Mouse (Mus musculus): ENCODE data around the gene Cd79b. TPM values are rescaled to one million over a fixed set of nuclear protein-coding genes. Genes with fewer than 3 reads are reported as not detected.

Cd79b gene
- total and polyA plus RNA-seq, 3 experiments: 527 to 741 (median 689) TPM

DNA sequence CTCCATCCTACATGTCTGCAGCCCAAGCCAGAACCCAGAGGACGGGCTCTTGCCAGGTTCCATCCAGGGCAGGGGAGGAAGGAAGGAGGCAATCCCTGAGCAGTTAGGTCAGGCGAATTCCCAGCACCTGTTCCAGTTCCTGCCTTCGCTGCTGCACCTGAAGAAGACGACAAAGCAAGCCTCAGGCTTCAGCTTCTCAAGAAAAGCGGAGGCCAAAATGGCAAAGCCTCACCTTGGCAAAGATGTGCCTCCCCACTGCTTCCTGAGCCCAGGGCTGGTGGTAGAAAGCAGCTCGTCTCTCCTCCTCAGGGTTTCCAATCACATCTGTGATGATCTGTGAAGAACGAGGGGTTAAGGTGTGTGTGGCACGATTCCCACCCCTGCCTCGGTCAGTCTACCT is 50.6 kb downstream of the Cd79b start:
- dilution Hi-C loops (cut with MboI; ENCODE audit: extremely low pct_ligation_motif_present, extremely low pct_unique_long_range_greater_than_20kb, low sequenced_read_pairs): no loop called here

More for the DNA sequence above, 50.6 kb downstream of the Cd79b start:
- H3K79me2 ChIP-seq (replicated peaks; ENCODE audit: control insufficient read depth, extremely low read depth, insufficient read depth, poor library complexity, severe bottlenecking): peaks cover 21% of the 10 kb centered on the region
- peaks cover 7 to 34% of the 10 kb centered on the region in 2 experiments; a peak in 3 of 4 replicates for H3K4me1 ChIP-seq (ENCODE audit: control insufficient read depth in 1 of 2, insufficient read depth in 2 of 2)
- H3K4me3 ChIP-seq (replicated peaks in 1 of 3; ENCODE audit: low read depth in 2 of 3, low read length in 2 of 3, poor library complexity in 1 of 3): no peak overlapping the region
- TF ChIP-seq MEF2A (IDR thresholded peaks at IDR 0.05; ENCODE audit: borderline replicate concordance, low read depth, low read length) (no peak), NRF1 (IDR thresholded peaks at IDR 0.05; ENCODE audit: low read depth, low read length) (no peak), USF2 (conservative IDR thresholded peaks at IDR 0.05; ENCODE audit: low read depth, low read length) (no peak), EP300 (IDR thresholded peaks at IDR 0.05; ENCODE audit: low read length) (no peak), SMC3 (IDR thresholded peaks at IDR 0.05; ENCODE audit: low read depth, low read length) (no peak), MAZ (IDR thresholded peaks at IDR 0.05; ENCODE audit: low read depth, low read length) (no peak), SIN3A (IDR thresholded peaks at IDR 0.05; ENCODE audit: low read length) (no peak), POLR2AphosphoS2 (IDR thresholded peaks at IDR 0.05; ENCODE audit: low read depth, low read length) (no peak; the same call in 1 of the 2 replicates), ETS1 (conservative IDR thresholded peaks at IDR 0.05; ENCODE audit: low read depth, low read length) (no peak), ZMIZ1 (IDR thresholded peaks at IDR 0.05; ENCODE audit: low read depth, low read length) (no peak), IRF4 (IDR thresholded peaks at IDR 0.05; ENCODE audit: low read depth, low read length) (no peak), ZC3H11A (IDR thresholded peaks at IDR 0.05; ENCODE audit: low read depth, low read length) (no peak), TBP (conservative IDR thresholded peaks at IDR 0.05; ENCODE audit: low read depth, low read length) (no peak), NELFE (IDR thresholded peaks at IDR 0.05; ENCODE audit: low read depth, low read length) (no peak), E2F4 (IDR thresholded peaks at IDR 0.05; ENCODE audit: insufficient replicate concordance, low read depth, low read length) (no peak), MAX (IDR thresholded peaks at IDR 0.05; ENCODE audit: low read length) (no peak), ZNF384 (IDR thresholded peaks at IDR 0.05; ENCODE audit: low read depth, low read length) (no peak), USF1 (IDR thresholded peaks at IDR 0.05; ENCODE audit: low read depth, low read length) (no peak)
- H3K4me2 ChIP-seq (ENCODE audit: insufficient read depth, low read depth, poor library complexity, severe bottlenecking): no peak overlapping the region
- H3K27me3 ChIP-seq (replicated peaks): no peaks in the 10 kb centered on the region
- peaks cover 80 to 89% of the 10 kb centered on the region in 2 experiments for H3K36me3 ChIP-seq (replicated peaks in 1 of 2; ENCODE audit: control insufficient read depth in 1 of 2, insufficient read depth in 1 of 2, low read length in 1 of 2)
- no peak overlapping the region for H3K9ac ChIP-seq (ENCODE audit: insufficient read depth, low read depth)
- DNase-seq (ENCODE audit: extremely low read depth): no peak
- in situ Hi-C loops (cut with MboI; ENCODE audit: low pct_ligation_motif_present, low pct_unique_long_range_greater_than_20kb, low sequenced_read_pairs): no loop called here
- no peak overlapping the region for H3K27ac ChIP-seq (ENCODE audit: insufficient read depth, low read depth)
- no peaks in the 10 kb centered on the region for H3K9me3 ChIP-seq (replicated peaks; ENCODE audit: low read length)

Other genes starting within 250 kb of the Cd79b start
- 35.7 and 35.8 TPM in 2 replicates for gene Taco1, start 248.7 kb downstream of the Cd79b start, total RNA-seq (2012; rRNA removed)
- gene Taco1, start 248.7 kb downstream of the Cd79b start, total RNA-seq (2014; rRNA removed): 32.6 and 33.2 TPM in 2 replicates
- gene Taco1, start 248.7 kb downstream of the Cd79b start, polyA plus RNA-seq (2012; ENCODE audit: insufficient read length, low read depth): 30.8 and 32.9 TPM in 2 replicates
- 34.1 and 37.3 TPM in 2 replicates for gene Map3k3, start 230.1 kb downstream of the Cd79b start, total RNA-seq (2012; rRNA removed)
- gene Map3k3, start 230.1 kb downstream of the Cd79b start, total RNA-seq (2014; rRNA removed): 28.8 and 30.3 TPM in 2 replicates
- 26.8 and 32.3 TPM in 2 replicates for gene Map3k3, start 230.1 kb downstream of the Cd79b start, polyA plus RNA-seq (2012; ENCODE audit: insufficient read length, low read depth)
- gene Gm10840, start 153.9 kb downstream of the Cd79b start, total RNA-seq (2012; rRNA removed): not detected in 2 replicates
- not detected in 2 replicates for gene Gm10840, start 153.9 kb downstream of the Cd79b start, total RNA-seq (2014; rRNA removed)
- gene Gm10840, start 153.9 kb downstream of the Cd79b start, polyA plus RNA-seq (2012; ENCODE audit: insufficient read length, low read depth): not detected in 2 replicates
- 249 and 275 TPM in 2 replicates for gene Limd2, start 153.9 kb downstream of the Cd79b start, total RNA-seq (2012; rRNA removed)
- gene Limd2, start 153.9 kb downstream of the Cd79b start, total RNA-seq (2014; rRNA removed): 344 and 367 TPM in 2 replicates
- gene Limd2, start 153.9 kb downstream of the Cd79b start, polyA plus RNA-seq (2012; ENCODE audit: insufficient read length, low read depth): 520 and 563 TPM in 2 replicates
- gene Strada, start 112.6 kb downstream of the Cd79b start, total RNA-seq (2012; rRNA removed): 36.8 and 39.4 TPM in 2 replicates
- gene Strada, start 112.6 kb downstream of the Cd79b start, total RNA-seq (2014; rRNA removed): 40.1 and 41.7 TPM in 2 replicates
- gene Strada, start 112.6 kb downstream of the Cd79b start, polyA plus RNA-seq (2012; ENCODE audit: insufficient read length, low read depth): 48.7 and 51.7 TPM in 2 replicates
- 53.2 and 66.7 TPM in 2 replicates for gene Ccdc47, start 98.4 kb downstream of the Cd79b start, total RNA-seq (2012; rRNA removed)
- 44.5 and 46.1 TPM in 2 replicates for gene Ccdc47, start 98.4 kb downstream of the Cd79b start, total RNA-seq (2014; rRNA removed)
- 80.8 and 94.1 TPM in 2 replicates for gene Ccdc47, start 98.4 kb downstream of the Cd79b start, polyA plus RNA-seq (2012; ENCODE audit: insufficient read length, low read depth)
- 63.8 and 69.0 TPM in 2 replicates for gene Ddx42, start 97.8 kb downstream of the Cd79b start, total RNA-seq (2012; rRNA removed)
- 65.3 and 65.5 TPM in 2 replicates for gene Ddx42, start 97.8 kb downstream of the Cd79b start, total RNA-seq (2014; rRNA removed)
- gene Ddx42, start 97.8 kb downstream of the Cd79b start, polyA plus RNA-seq (2012; ENCODE audit: insufficient read length, low read depth): 89.1 and 94.6 TPM in 2 replicates
- gene Ftsj3, start 58.7 kb downstream of the Cd79b start, total RNA-seq (2012; rRNA removed): 178 and 269 TPM in 2 replicates
- gene Ftsj3, start 58.7 kb downstream of the Cd79b start, total RNA-seq (2014; rRNA removed): 215 and 223 TPM in 2 replicates
- gene Ftsj3, start 58.7 kb downstream of the Cd79b start, polyA plus RNA-seq (2012; ENCODE audit: insufficient read length, low read depth): 298 and 354 TPM in 2 replicates
- 250 and 344 TPM in 2 replicates for gene Psmc5, start 58.6 kb downstream of the Cd79b start, total RNA-seq (2012; rRNA removed)
- 139 and 151 TPM in 2 replicates for gene Psmc5, start 58.6 kb downstream of the Cd79b start, total RNA-seq (2014; rRNA removed)
- gene Psmc5, start 58.6 kb downstream of the Cd79b start, polyA plus RNA-seq (2012; ENCODE audit: insufficient read length, low read depth): 344 and 352 TPM in 2 replicates
- gene Smarcd2, start 41.8 kb downstream of the Cd79b start, total RNA-seq (2012; rRNA removed): 89.4 and 94.3 TPM in 2 replicates
- 105 and 110 TPM in 2 replicates for gene Smarcd2, start 41.8 kb downstream of the Cd79b start, total RNA-seq (2014; rRNA removed)
- 103 and 116 TPM in 2 replicates for gene Smarcd2, start 41.8 kb downstream of the Cd79b start, polyA plus RNA-seq (2012; ENCODE audit: insufficient read length, low read depth)
- gene Tcam1, start 38.1 kb downstream of the Cd79b start, total RNA-seq (2012; rRNA removed): 4.2 and 5.9 TPM in 2 replicates
- gene Tcam1, start 38.1 kb downstream of the Cd79b start, total RNA-seq (2014; rRNA removed): 0.68 and 0.82 TPM in 2 replicates
- 0.64 and 0.99 TPM in 2 replicates for gene Tcam1, start 38.1 kb downstream of the Cd79b start, polyA plus RNA-seq (2012; ENCODE audit: insufficient read length, low read depth)
- 0.38 and 0.46 TPM in 2 replicates for gene Gh, start 12.9 kb downstream of the Cd79b start, total RNA-seq (2012; rRNA removed)
- gene Gh, start 12.9 kb downstream of the Cd79b start, total RNA-seq (2014; rRNA removed): 0.31 and 0.68 TPM in 2 replicates
- gene Gh, start 12.9 kb downstream of the Cd79b start, polyA plus RNA-seq (2012; ENCODE audit: insufficient read length, low read depth): 0.76 and 1.0 TPM in 2 replicates
- 0.50 and 0.64 TPM in 2 replicates for gene Scn4a, start 38.5 kb upstream of the Cd79b start, total RNA-seq (2012; rRNA removed)
- 0.55 and 0.57 TPM in 2 replicates for gene Scn4a, start 38.5 kb upstream of the Cd79b start, total RNA-seq (2014; rRNA removed)
- gene Scn4a, start 38.5 kb upstream of the Cd79b start, polyA plus RNA-seq (2012; ENCODE audit: insufficient read length, low read depth): 0.97 and 1.00 TPM in 2 replicates
- 0.17 TPM in 1 of 2 replicates, not detected in the other for gene Prr29, start 50.7 kb upstream of the Cd79b start, total RNA-seq (2012; rRNA removed)
- not detected in 2 replicates for gene Prr29, start 50.7 kb upstream of the Cd79b start, total RNA-seq (2014; rRNA removed)
- gene Prr29, start 50.7 kb upstream of the Cd79b start, polyA plus RNA-seq (2012; ENCODE audit: insufficient read length, low read depth): 0.21 TPM in 1 of 2 replicates, not detected in the other
- gene Icam2, start 73.3 kb upstream of the Cd79b start, total RNA-seq (2012; rRNA removed): 15.3 and 27.3 TPM in 2 replicates
- 40.1 and 44.3 TPM in 2 replicates for gene Icam2, start 73.3 kb upstream of the Cd79b start, total RNA-seq (2014; rRNA removed)
- 23.7 and 26.7 TPM in 2 replicates for gene Icam2, start 73.3 kb upstream of the Cd79b start, polyA plus RNA-seq (2012; ENCODE audit: insufficient read length, low read depth)
- gene Ern1, start 173.1 kb upstream of the Cd79b start, total RNA-seq (2012; rRNA removed): 15.2 and 21.7 TPM in 2 replicates
- 3.0 TPM in 2 replicates for gene Ern1, start 173.1 kb upstream of the Cd79b start, total RNA-seq (2014; rRNA removed)
- gene Ern1, start 173.1 kb upstream of the Cd79b start, polyA plus RNA-seq (2012; ENCODE audit: insufficient read length, low read depth): 6.9 and 7.7 TPM in 2 replicates